Mouse (Mus musculus): Measurements from ENCODE around the gene Xrra1. TPM values are rescaled to one million over a fixed set of nuclear protein-coding genes. Genes with fewer than 3 reads are reported as not detected.

The Xrra1 gene
- polyA plus RNA-seq, 1 experiment from 2014 or later: 1.1 TPM

DNA sequence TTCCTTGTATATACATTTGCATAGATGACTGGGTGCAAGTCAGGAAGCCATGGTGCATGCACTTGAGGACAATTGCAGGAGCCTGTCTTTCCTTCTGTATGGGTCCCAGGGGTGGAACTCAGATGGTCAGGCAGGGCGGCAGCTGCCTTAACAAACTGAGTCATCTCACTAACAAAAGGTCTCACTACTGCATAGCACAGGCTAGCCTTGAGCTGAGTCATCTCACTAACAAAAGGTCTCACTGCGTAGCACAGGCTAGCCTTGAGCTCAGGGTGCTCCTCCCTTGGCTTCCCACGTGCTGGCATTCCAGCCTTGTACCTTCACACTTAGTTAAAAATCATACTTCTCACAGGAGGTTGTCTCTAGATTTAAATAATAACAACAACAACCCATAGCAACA, 87.0 kb downstream of the Xrra1 start:
- Histone ChIP-seq H3K4me3 (ENCODE audit: low read depth, low read length) (no peak overlapping the region), H3K36me3 (ENCODE audit: insufficient read depth, low read length) (peaks cover 18% of the 10 kb centered on the region), H3K4me1 (ENCODE audit: insufficient read depth, low read depth, low read length) (no peaks in the 10 kb centered on the region), H3K27me3 (replicated peaks; ENCODE audit: insufficient read depth, low read length) (no peaks in the 10 kb centered on the region), H3K9me3 (ENCODE audit: low read length) (no peaks in the 10 kb centered on the region), H3K27ac (ENCODE audit: low read length) (no peak overlapping the region), H3K4me2 (replicated peaks; ENCODE audit: low read depth, low read length) (no peak overlapping the region), H3K9ac (replicated peaks; ENCODE audit: low read depth) (no peak overlapping the region)
- ATAC-seq (no peak), DNase-seq (ENCODE audit: low spot score) (no peak)
- no peak for TF ChIP-seq CTCF (IDR thresholded peaks at IDR 0.05)
- TF ChIP-seq EP300 (IDR thresholded peaks at IDR 0.05): no peak
- WGBS: 100% methylated on average over 3 of the region's 3 CpGs

DNA sequence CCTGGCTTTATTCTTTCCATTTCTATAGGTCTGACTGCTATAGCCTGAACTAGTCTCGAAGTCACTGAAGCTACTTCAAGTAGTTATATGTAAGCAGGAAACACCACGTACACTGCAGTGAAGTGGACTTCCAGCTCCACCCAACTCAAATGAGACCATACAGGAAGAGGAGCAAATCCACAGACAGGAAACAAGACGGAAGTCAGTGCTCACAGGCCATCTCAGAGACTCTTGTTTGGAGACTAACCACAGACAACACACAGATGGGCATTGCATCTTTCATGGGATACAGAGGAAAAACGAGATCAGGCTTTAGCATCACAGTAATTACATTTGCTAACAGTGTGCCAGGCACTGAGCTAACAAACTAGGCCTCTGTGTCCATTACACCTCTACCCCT, 87.4 kb downstream of the Xrra1 start:
- no peak overlapping the region for H3K4me3 ChIP-seq (ENCODE audit: low read depth, low read length)
- ATAC-seq (peak; percentile 53), DNase-seq (ENCODE audit: low spot score) (peak; percentile 19)
- peak; percentile 11; the same call in 1 of the 2 replicates for TF ChIP-seq EP300 (IDR thresholded peaks at IDR 0.05)
- TF ChIP-seq CTCF (IDR thresholded peaks at IDR 0.05): no peak
- no peaks in the 10 kb centered on the region for H3K27me3 ChIP-seq (replicated peaks; ENCODE audit: insufficient read depth, low read length)
- peaks cover 17% of the 10 kb centered on the region for H3K36me3 ChIP-seq (ENCODE audit: insufficient read depth, low read length)
- no peak overlapping the region for H3K4me2 ChIP-seq (replicated peaks; ENCODE audit: low read depth, low read length)
- H3K27ac ChIP-seq (ENCODE audit: low read length): no peak overlapping the region
- no peak overlapping the region for H3K9ac ChIP-seq (replicated peaks; ENCODE audit: low read depth)
- H3K9me3 ChIP-seq (ENCODE audit: low read length): no peaks in the 10 kb centered on the region
- H3K4me1 ChIP-seq (ENCODE audit: insufficient read depth, low read depth, low read length): no peaks in the 10 kb centered on the region
- 63% methylated on average over 4 of the region's 4 CpGs for WGBS

DNA sequence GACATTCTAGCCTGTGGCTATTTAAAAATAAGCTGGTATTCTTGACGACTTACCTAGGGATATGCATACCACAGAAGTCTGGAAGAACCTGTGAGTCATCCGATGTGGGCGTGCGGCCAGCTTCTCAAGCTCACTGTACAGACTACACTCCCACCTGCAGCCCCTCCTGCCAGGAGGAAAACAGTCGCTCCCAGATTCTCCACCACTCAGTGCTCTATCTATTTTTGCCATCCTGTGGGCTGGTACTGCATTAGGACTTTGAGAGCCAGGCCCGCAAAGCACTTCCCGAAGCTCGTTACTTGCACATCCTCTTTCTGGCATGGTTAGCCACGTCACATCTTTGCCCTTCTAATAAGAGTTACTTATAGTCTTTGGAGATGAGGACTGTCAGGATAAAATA, 88.4 kb downstream of the Xrra1 start:
- Histone ChIP-seq H3K9me3 (ENCODE audit: low read length) (no peaks in the 10 kb centered on the region), H3K27me3 (replicated peaks; ENCODE audit: insufficient read depth, low read length) (no peaks in the 10 kb centered on the region), H3K4me2 (replicated peaks; ENCODE audit: low read depth, low read length) (no peak overlapping the region), H3K27ac (ENCODE audit: low read length) (no peak overlapping the region), H3K36me3 (ENCODE audit: insufficient read depth, low read length) (peaks cover 14% of the 10 kb centered on the region), H3K9ac (replicated peaks; ENCODE audit: low read depth) (no peak overlapping the region), H3K4me3 (ENCODE audit: low read depth, low read length) (no peak overlapping the region), H3K4me1 (ENCODE audit: insufficient read depth, low read depth, low read length) (no peaks in the 10 kb centered on the region)
- peak; percentile 62 for ATAC-seq
- peak; percentile 54 for DNase-seq (ENCODE audit: low spot score)
- TF ChIP-seq CTCF (IDR thresholded peaks at IDR 0.05): no peak
- no peak for TF ChIP-seq EP300 (IDR thresholded peaks at IDR 0.05)
- WGBS: 63% methylated on average over 9 of the region's 9 CpGs

DNA sequence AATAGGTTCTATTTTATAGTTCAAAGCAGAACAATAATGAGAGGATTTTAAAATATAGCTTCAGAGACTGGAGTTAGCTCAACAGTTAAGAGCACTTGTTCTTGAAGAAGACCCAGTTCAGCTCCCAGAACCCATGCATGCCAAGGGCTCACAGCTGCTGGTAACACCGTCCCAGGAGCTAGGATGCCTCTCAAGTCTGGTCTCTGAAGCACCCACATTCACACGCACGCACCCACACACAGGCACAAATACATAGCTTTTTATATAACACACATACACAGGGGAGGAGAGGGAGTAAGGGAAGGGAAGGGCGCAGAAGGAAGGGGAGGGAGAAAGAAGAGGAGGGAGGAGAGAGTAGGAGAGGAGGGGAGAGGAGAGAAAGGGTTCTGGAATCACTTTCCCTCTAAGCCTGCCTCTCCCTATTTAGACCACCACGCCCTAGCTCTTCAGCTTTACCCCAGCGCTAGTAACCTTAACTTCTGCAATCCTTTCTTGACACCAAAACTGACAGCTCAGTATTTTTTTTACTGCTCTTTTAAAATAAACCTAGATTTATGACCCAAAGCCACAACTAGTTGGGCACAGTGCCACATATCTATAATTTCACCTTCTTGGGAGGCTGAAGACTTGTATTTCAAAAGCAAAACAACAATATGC, 94.7 kb downstream of the Xrra1 start:
- H3K9me3 ChIP-seq (ENCODE audit: low read length): no peaks in the 10 kb centered on the region
- no peak overlapping the region for H3K9ac ChIP-seq (replicated peaks; ENCODE audit: low read depth)
- no peak overlapping the region for H3K4me3 ChIP-seq (ENCODE audit: low read depth, low read length)
- no peak overlapping the region for H3K27ac ChIP-seq (ENCODE audit: low read length)
- no peak for ATAC-seq
- TF ChIP-seq CTCF (IDR thresholded peaks at IDR 0.05) (no peak), EP300 (IDR thresholded peaks at IDR 0.05) (no peak)
- no peaks in the 10 kb centered on the region for H3K27me3 ChIP-seq (replicated peaks; ENCODE audit: insufficient read depth, low read length)
- no peak for DNase-seq (ENCODE audit: low spot score)
- 0 out of 2 replicates have a peak, but pooled peaks cover 4% of the 10 kb centered on the region for H3K36me3 ChIP-seq (ENCODE audit: insufficient read depth, low read length)
- H3K4me2 ChIP-seq (replicated peaks; ENCODE audit: low read depth, low read length): no peak overlapping the region
- no peaks in the 10 kb centered on the region for H3K4me1 ChIP-seq (ENCODE audit: insufficient read depth, low read depth, low read length)
- WGBS: 72% methylated on average over 6 of the region's 6 CpGs

DNA sequence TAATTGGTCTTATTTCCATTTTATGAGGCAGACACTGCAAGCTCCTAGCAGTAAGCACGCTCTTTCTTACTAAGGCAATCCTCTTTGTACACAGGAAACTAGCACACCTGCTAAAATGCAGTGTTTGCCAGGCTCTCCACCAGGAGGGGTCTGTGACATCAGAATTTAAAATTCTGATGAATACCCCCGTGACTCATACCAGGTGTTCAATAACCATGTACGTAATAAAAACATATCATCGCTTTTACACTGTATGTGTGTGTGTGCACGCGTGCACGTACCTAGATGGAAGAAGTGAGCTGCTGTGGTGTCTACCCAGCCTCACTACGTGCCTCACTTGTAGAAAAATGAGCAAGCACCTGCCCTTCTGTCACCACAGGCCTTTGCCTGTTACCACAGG, 95.3 kb downstream of the Xrra1 start:
- Histone ChIP-seq H3K36me3 (ENCODE audit: insufficient read depth, low read length) (0 out of 2 replicates have a peak, but pooled peaks cover 4% of the 10 kb centered on the region), H3K4me2 (replicated peaks; ENCODE audit: low read depth, low read length) (no peak overlapping the region), H3K27me3 (replicated peaks; ENCODE audit: insufficient read depth, low read length) (no peaks in the 10 kb centered on the region), H3K4me3 (ENCODE audit: low read depth, low read length) (no peak overlapping the region), H3K27ac (ENCODE audit: low read length) (no peak overlapping the region), H3K4me1 (ENCODE audit: insufficient read depth, low read depth, low read length) (no peaks in the 10 kb centered on the region), H3K9ac (replicated peaks; ENCODE audit: low read depth) (no peak overlapping the region), H3K9me3 (ENCODE audit: low read length) (no peaks in the 10 kb centered on the region)
- WGBS: 92% methylated on average over 8 of the region's 8 CpGs
- DNase-seq (ENCODE audit: low spot score) (no peak), ATAC-seq (no peak)
- TF ChIP-seq CTCF (IDR thresholded peaks at IDR 0.05): no peak
- no peak for TF ChIP-seq EP300 (IDR thresholded peaks at IDR 0.05)

DNA sequence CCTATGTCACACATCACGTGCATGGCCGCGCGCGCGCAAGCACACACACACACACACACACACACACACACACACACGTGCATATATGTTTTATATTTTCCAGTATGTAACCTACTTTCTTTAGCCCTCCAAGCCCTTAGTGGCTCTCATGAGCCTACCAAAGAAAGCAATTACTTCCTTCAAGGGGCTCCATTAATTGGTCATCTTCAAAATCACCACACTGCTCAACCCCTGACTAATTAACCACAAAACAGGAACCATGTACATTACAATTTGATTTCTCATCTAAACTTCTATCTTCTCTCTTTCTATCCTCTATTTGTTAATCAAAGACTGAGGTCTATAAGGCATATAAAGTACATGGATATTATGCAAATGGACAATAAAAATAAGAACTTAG, 97.2 kb downstream of the Xrra1 start:
- no peaks in the 10 kb centered on the region for H3K4me1 ChIP-seq (ENCODE audit: insufficient read depth, low read depth, low read length)
- WGBS: 92% methylated on average over 7 of the region's 7 CpGs
- H3K4me2 ChIP-seq (replicated peaks; ENCODE audit: low read depth, low read length): no peak overlapping the region
- no peak for ATAC-seq
- DNase-seq (ENCODE audit: low spot score): no peak
- no peaks in the 10 kb centered on the region for H3K27me3 ChIP-seq (replicated peaks; ENCODE audit: insufficient read depth, low read length)
- H3K9me3 ChIP-seq (ENCODE audit: low read length): no peaks in the 10 kb centered on the region
- no peak for TF ChIP-seq EP300 (IDR thresholded peaks at IDR 0.05)
- no peak for TF ChIP-seq CTCF (IDR thresholded peaks at IDR 0.05)
- H3K36me3 ChIP-seq (ENCODE audit: insufficient read depth, low read length): 0 out of 2 replicates have a peak, but pooled peaks cover 4% of the 10 kb centered on the region
- no peak overlapping the region for H3K4me3 ChIP-seq (ENCODE audit: low read depth, low read length)
- no peak overlapping the region for H3K9ac ChIP-seq (replicated peaks; ENCODE audit: low read depth)
- H3K27ac ChIP-seq (ENCODE audit: low read length): no peak overlapping the region
